Mouse (Mus musculus) liver, adult 2 months (tissue): ENCODE results near the gene Ifitm1. TPM values are rescaled to one million over a fixed set of nuclear protein-coding genes. Genes with fewer than 3 reads are reported as not detected.

ENCODE experiments used
- DNase-seq: peaks from one replicate; pipeline ENCODE4 v3.0.0-alpha.2; 2011; ENCODE audit warnings: low read depth, low spot score; ENCODE audit errors: extremely low read depth
- H3K27ac ChIP-seq: fragments of 200-500 bp; replicated peaks from 2 replicates; pipeline ENCODE4 v1.5.1; 2012; ENCODE audit warnings: low read depth, mild to moderate bottlenecking, control low read depth, inconsistent platforms, low read length; ENCODE audit not compliant: insufficient read depth
- H3K27me3 ChIP-seq: fragments of 200-500 bp; 2 replicates; pipeline ENCODE4 v1.6.1; 2012; ENCODE audit warnings: mild to moderate bottlenecking, moderate library complexity, low read length, inconsistent platforms; ENCODE audit not compliant: control insufficient read depth, insufficient read depth
- H3K36me3 ChIP-seq: fragments of 200-500 bp; 2 replicates; pipeline ENCODE4 v1.6.1; 2012; ENCODE audit warnings: low read length, inconsistent platforms; ENCODE audit not compliant: control insufficient read depth, insufficient read depth
- H3K4me1 ChIP-seq: fragments of 200-500 bp; 2 replicates; pipeline ENCODE4 v1.6.1; 2011; ENCODE audit warnings: low read length; ENCODE audit not compliant: control insufficient read depth, insufficient read depth
- H3K4me3 ChIP-seq: fragments of 200-500 bp; 2 replicates; pipeline ENCODE4 v1.5.1; 2011; ENCODE audit warnings: low read depth, mild to moderate bottlenecking, control low read depth, low read length, moderate library complexity; ENCODE audit not compliant: insufficient read depth
- H3K79me2 ChIP-seq: fragments of 200-500 bp; 2 replicates; pipeline ENCODE4 v1.6.1; 2012; ENCODE audit warnings: inconsistent platforms, mild to moderate bottlenecking, low read length, moderate library complexity; ENCODE audit not compliant: control insufficient read depth, insufficient read depth
- H3K9ac ChIP-seq: fragments of 200-500 bp; 2 replicates; pipeline ENCODE4 v1.6.1; 2012; ENCODE audit warnings: low read depth, mild to moderate bottlenecking, control low read depth, inconsistent platforms, low read length
- CTCF ChIP-seq: fragments of 200-500 bp; IDR thresholded peaks from 2 replicates; pipeline ENCODE4 v1.5.1; 2011; ENCODE audit warnings: low read depth, low read length, control low read depth
- POLR2A ChIP-seq: fragments of 200-500 bp; IDR thresholded peaks from 2 replicates; pipeline ENCODE4 v1.6.1; 2011; ENCODE audit warnings: low read length, control low read depth; ENCODE audit not compliant: insufficient read depth; ENCODE audit errors: extremely low read depth
- WGBS: fragments of 180-500 bp; shearing (Covaris S2); methylation state at CpG from one replicate; pipeline ENCODE4 v1.1.7; 2018; 5-methylcytosine and 5-hydroxymethylcytosine counted together
- polyA plus RNA-seq: library from polyadenylated mRNA; depleted of rRNA; stranded (reverse); fragments of >200 nt; gene quantifications from 2 replicates; pipeline ENCODE4 v1.2.3, GENCODE M21; 2012
- total RNA-seq: library from RNA; depleted of rRNA; stranded (reverse); fragments of >200 nt; gene quantifications from 2 replicates; pipeline ENCODE4 v1.2.3, GENCODE M21; 2014

Gene Ifitm1
- total and polyA plus RNA-seq, 2 experiments: 11.2 to 79.4 TPM

- Histone ChIP-seq H3K4me1 (peaks cover 12% of the 10 kb centered on the region; the same call in 1 of the 2 replicates), H3K4me3 (no peak overlapping the region), H3K79me2 (no peaks in the 10 kb centered on the region; the same call in 1 of the 2 replicates), H3K27me3 (no peaks in the 10 kb centered on the region), H3K27ac (no peak overlapping the region), H3K36me3 (no peaks in the 10 kb centered on the region), H3K9ac (no peak overlapping the region)
- WGBS: 96% methylated on average over 5 of the region's 5 CpGs
- TF ChIP-seq POLR2A: no peak
- no peak for TF ChIP-seq CTCF
- DNase-seq: no peak
These were observed 21.8 kb upstream of the Ifitm1 start for GRCm38 (mm10) chr7:140945247-140945646.

GRCm38 (mm10) chr7:140946311-140946710, 20.7 kb upstream of the Ifitm1 start:
- WGBS: 94% methylated on average over 10 of the region's 10 CpGs
- no peaks in the 10 kb centered on the region; the same call in 1 of the 2 replicates for H3K79me2 ChIP-seq
- H3K4me3 ChIP-seq: no peak overlapping the region
- no peaks in the 10 kb centered on the region for H3K27me3 ChIP-seq
- DNase-seq: no peak
- no peak for TF ChIP-seq POLR2A
- no peak for TF ChIP-seq CTCF
- H3K9ac ChIP-seq: no peak overlapping the region; the same call in 1 of the 2 replicates
- H3K27ac ChIP-seq: peak overlapping the region; percentile 33
- no peaks in the 10 kb centered on the region for H3K36me3 ChIP-seq
- H3K4me1 ChIP-seq: peaks cover 15% of the 10 kb centered on the region; the same call in 1 of the 2 replicates

GRCm38 (mm10) chr7:140946980-140947379, 20.0 kb upstream of the Ifitm1 start:
- DNase-seq: no peak
- H3K4me3 ChIP-seq: no peak overlapping the region
- H3K9ac ChIP-seq: no peak overlapping the region
- H3K27ac ChIP-seq: peak overlapping the region; percentile 33
- WGBS: 72% methylated on average over 7 of the region's 7 CpGs
- no peak for TF ChIP-seq CTCF
- H3K27me3 ChIP-seq: no peaks in the 10 kb centered on the region
- peaks cover 15% of the 10 kb centered on the region; the same call in 1 of the 2 replicates for H3K4me1 ChIP-seq
- H3K79me2 ChIP-seq: no peaks in the 10 kb centered on the region; the same call in 1 of the 2 replicates
- no peaks in the 10 kb centered on the region for H3K36me3 ChIP-seq

GRCm38 (mm10) chr7:140948161-140948560, 18.9 kb upstream of the Ifitm1 start:
- H3K36me3 ChIP-seq: no peaks in the 10 kb centered on the region
- peak overlapping the region; percentile 64 for H3K27ac ChIP-seq
- TF ChIP-seq CTCF: no peak
- TF ChIP-seq POLR2A: no peak
- WGBS: 50% methylated on average over 8 of the region's 8 CpGs
- peaks cover 14% of the 10 kb centered on the region; the same call in 1 of the 2 replicates for H3K4me1 ChIP-seq
- H3K27me3 ChIP-seq: no peaks in the 10 kb centered on the region
- peak; percentile 37 for DNase-seq
- H3K9ac ChIP-seq: peak overlapping the region; percentile 16; the same call in 1 of the 2 replicates
- peaks cover 5% of the 10 kb centered on the region; the same call in 1 of the 2 replicates for H3K79me2 ChIP-seq
- H3K4me3 ChIP-seq: no peak overlapping the region

- Histone ChIP-seq H3K4me1 (peaks cover 14% of the 10 kb centered on the region; the same call in 1 of the 2 replicates), H3K36me3 (no peaks in the 10 kb centered on the region), H3K79me2 (peaks cover 8% of the 10 kb centered on the region; the same call in 1 of the 2 replicates), H3K4me3 (no peak overlapping the region), H3K27me3 (no peaks in the 10 kb centered on the region), H3K27ac (peak overlapping the region; percentile 64), H3K9ac (no peak overlapping the region)
- TF ChIP-seq POLR2A: no peak
- no peak for TF ChIP-seq CTCF
- 82% methylated on average over 6 of the region's 6 CpGs for WGBS
- DNase-seq: no peak
These were observed 17.8 kb upstream of the Ifitm1 start for GRCm38 (mm10) chr7:140949255-140949654.

- no peak for DNase-seq
- 88% methylated on average over 16 of the region's 16 CpGs for WGBS
- H3K27me3 ChIP-seq: no peaks in the 10 kb centered on the region
- peak within 1 kb of the TSS; percentile 67 for H3K27ac ChIP-seq
- H3K79me2 ChIP-seq: peaks cover 11% of the 10 kb centered on the region
- no peak within 1 kb of the TSS for H3K9ac ChIP-seq
- no peak within 1 kb of the TSS for H3K4me3 ChIP-seq
- H3K4me1 ChIP-seq: peaks cover 14% of the 10 kb centered on the region; the same call in 1 of the 2 replicates
- TF ChIP-seq CTCF: no peak
- TF ChIP-seq POLR2A: no peak
- no peaks in the 10 kb centered on the region for H3K36me3 ChIP-seq
These were observed 17.0 kb upstream of the Ifitm1 start, which contains the start of gene Ifitm5 for GRCm38 (mm10) chr7:140949824-140950530. Ifitm5 (minus strand) TSS chr7:140950291.
